Mouse (Mus musculus) MEL-GATA-1-ER (cell line): ENCODE results near the gene Gpatch1.
"Not testable (repeated sequence)": the region's sequence is repeated elsewhere in the genome, so short reads cannot be mapped to it uniquely, and the experiment has no call there.

Source experiments
- DNase-seq: peaks from one replicate; pipeline ENCODE4 v3.0.0-alpha.2; 2012; ENCODE audit warnings: low read depth; ENCODE audit errors: extremely low read depth

Gene Gpatch1

DNA sequence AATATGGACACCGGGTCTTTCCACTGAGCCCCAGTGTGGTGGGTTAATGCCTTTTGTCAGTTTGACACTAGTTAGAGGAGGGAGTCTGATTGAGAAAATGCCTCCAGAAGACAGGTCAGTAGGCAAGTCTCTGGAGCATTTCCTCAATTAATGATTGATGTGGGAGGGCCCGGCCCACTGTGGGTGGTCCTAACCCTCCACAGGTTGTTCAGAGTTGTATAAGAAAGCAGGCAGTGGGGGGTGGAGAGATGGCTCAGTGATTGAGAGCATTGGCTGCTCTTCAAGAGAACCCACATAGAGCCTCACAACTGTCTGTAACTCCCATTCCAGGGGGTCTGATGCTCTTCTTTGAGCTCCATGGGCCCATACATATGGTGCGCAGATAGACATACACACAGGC, 13.3 kb upstream of the Gpatch1 start:
- no peak for DNase-seq

GRCm38 (mm10) chr7:35322732-35323420, 4.6 kb upstream of the Gpatch1 start:
- no peak for DNase-seq

DNA sequence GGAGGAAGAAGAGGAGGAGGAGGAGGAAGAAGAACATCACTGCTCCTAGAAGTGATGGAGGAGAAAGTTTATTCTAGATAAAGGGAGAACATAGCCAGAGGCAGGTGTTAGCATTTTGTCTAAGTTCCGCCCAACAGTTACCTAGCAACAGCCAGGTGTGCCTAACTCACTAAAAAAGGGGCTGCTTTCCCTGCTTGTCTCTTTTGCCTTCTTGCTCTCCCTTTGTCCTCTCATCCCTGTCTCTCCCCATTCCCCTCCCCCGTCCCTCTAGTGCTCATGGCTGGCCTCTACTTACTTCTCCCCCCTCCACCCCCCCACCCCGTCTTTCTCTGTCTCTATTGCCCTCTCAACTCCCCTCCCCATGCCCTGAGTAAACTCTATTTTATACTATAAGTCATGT, 3.9 kb upstream of the Gpatch1 start:
- no peak for DNase-seq

DNA sequence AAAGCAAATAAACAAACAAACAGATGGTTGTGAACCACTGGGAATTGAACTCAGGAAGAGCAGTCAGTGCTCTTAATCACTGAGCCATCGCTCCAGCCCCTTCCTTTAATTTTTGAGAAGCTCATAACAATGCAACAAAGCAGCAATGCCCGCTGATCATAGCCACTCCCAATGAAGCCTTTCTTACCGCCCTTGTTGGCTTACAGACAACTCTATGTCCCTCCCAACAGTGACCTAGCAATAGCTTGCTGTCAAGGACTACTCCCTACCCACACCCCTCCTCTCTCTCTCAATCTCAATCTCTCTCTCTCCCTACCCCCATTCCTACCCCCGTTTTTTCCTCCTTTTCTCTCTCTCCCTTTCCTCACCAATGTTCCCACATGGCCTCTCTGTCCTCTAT, 1.5 kb upstream of the Gpatch1 start:
- no peak for DNase-seq

- DNase-seq = not testable (repeated sequence)
These were observed 981 bp upstream of the Gpatch1 start for GRCm38 (mm10) chr7:35319221-35319620.

- DNase-seq = no peak
These were observed 4.1 kb downstream of the Gpatch1 start for GRCm38 (mm10) chr7:35314156-35314555.

- no peak for DNase-seq
These were observed 7.0 kb downstream of the Gpatch1 start for GRCm38 (mm10) chr7:35311214-35311613.

GRCm38 (mm10) chr7:35300792-35301191, 17.4 kb downstream of the Gpatch1 start:
- DNase-seq = no peak

DNA sequence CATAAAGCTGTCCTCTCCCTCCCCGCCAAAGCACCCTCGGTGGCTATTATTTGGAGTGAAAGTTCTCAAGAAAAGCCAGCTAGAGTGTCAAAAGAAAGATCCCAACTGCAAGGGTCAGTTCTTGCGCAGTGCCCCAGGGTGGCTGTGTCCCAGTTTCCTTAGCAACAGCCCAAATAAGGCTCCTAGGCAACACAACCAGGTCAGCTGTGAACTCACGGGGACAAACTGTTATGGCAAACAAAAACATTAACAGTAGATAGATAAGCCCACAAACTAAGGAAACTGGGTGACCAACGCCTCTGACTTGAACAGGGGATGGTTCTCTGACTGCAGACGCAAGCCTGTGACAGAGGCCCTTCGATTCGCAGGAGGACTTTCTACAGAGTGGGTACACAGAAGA, 18.6 kb downstream of the Gpatch1 start:
- no peak for DNase-seq

DNA sequence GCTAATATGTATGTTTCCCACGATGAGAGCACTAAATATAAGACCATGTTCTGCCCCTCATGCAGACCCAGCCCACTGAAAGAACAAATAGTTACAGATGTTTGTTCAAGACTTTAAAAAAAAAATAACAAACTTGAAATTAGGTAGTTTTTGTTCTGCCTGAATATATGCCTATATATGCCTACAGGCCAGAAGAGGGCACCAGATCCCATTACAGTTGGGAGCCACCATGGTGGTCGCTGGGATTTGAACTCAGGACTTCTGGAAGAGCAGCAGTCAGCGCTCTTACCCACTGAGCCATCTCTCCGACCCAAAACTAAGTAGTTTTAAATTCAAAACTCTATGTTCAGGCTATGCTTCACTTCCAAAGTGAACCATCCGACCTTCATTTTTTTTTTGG, 20.4 kb downstream of the Gpatch1 start:
- no peak for DNase-seq

- no peak for DNase-seq
These were observed 22.6 kb downstream of the Gpatch1 start for GRCm38 (mm10) chr7:35295631-35296030.

DNA sequence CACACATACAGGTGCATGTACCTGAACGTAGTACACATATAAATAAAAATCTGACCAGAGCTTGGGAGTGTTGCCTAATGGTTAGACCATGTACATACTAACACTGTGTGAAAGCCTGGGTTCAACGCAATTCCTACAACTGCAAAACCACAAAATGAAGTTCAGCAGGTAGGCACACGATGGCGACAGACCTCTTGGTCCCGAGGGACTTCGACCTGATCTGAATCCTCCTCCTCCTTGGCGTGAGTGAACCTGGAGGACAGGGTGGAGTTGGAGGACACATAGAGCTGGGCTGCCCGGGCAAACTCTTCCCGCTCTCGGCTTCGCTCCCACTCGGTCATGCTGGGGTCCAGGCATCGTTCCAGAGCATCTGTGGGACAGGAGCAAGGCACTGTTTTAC, 24.8 kb downstream of the Gpatch1 start:
- no peak for DNase-seq

GRCm38 (mm10) chr7:35278933-35279332, 39.3 kb downstream of the Gpatch1 start:
- no peak for DNase-seq

DNA sequence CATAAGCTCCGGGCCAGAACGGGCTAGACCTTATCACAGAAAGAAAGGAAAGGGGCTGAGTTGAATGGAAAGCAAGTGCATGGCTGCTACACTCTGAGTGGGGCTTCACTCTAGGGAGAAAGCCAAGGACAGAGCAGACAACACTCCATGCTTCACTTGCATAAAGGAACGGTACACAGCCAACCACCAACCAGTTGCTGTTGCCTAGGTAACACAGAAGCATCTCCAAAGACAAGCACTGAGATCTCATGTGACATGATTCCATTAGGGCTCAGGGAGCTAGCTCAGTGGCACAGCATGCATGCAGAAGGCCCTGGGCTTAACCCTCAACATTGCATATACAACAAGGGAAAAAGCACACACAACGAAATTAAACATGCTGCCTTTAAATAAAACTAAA, 40.8 kb downstream of the Gpatch1 start:
- DNase-seq = no peak

GRCm38 (mm10) chr7:35269443-35270024, 48.7 kb downstream of the Gpatch1 start:
- DNase-seq = peak; percentile 86

- DNase-seq = no peak
These were observed 50.4 kb downstream of the Gpatch1 start for GRCm38 (mm10) chr7:35267841-35268240.

DNA sequence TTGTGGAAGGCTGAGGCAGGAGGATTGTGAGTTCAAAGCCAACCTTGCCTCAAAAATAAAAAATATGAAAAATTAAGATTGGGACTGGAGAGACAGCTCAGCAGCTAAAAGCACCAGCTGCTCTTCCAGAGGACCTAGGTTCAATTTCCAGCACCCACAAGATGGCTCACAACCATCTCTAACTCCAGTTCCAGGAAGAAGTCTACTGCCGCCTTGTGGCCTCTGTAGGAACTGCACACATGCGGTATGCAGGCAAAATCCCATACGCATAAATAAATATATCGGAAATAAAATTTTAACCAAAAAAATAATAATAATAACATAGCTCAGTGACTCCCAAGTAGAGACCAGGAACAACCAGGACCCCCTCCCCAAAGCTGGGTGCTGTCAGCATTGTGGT, 51.6 kb downstream of the Gpatch1 start:
- DNase-seq = no peak

- peak; percentile 28 for DNase-seq
These were observed 53.5 kb downstream of the Gpatch1 start for GRCm38 (mm10) chr7:35264746-35265145.

GRCm38 (mm10) chr7:35263595-35264489, 54.4 kb downstream of the Gpatch1 start:
- DNase-seq = peak; percentile 39

- no peak for DNase-seq
These were observed 58.9 kb downstream of the Gpatch1 start for GRCm38 (mm10) chr7:35259384-35259783.

DNA sequence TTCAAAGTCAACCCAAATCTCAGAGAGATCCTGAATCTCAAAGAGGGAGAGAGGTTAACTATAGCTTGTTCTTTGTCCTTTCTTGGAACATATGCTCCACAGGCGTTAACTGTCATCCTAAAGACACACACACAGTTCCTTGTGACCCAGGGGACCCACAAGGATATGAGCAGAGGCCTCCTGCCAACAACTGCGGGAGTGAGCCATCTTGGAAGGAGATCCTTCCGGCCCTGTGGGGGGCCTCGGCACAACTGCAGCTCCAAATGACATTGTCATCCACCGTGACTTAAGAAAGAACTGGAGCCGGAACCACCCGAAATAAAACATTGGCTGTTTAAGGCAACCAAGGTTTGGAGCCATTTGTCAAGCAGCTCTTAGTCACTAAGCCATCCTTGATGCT, 59.9 kb downstream of the Gpatch1 start:
- DNase-seq = no peak

GRCm38 (mm10) chr7:35252041-35252558, 66.1 kb downstream of the Gpatch1 start:
- no peak for DNase-seq
